Mouse (Mus musculus) monocyte, adult 5-6 weeks (primary cell): ENCODE data around the gene Kri1. TPM values are rescaled to one million over a fixed set of nuclear protein-coding genes. Genes with fewer than 3 reads are reported as not detected.

Experiments used
- ATAC-seq: fragments of 153-309, 156-312 bp; replicated peaks from 2 replicates; pipeline ENCODE4 v1.8.0; 2017; ENCODE audit warnings: mild to moderate bottlenecking; ENCODE audit not compliant: low TSS enrichment, insufficient number of reproducible peaks, severe bottlenecking, poor library complexity, low FRiP score
- total RNA-seq: library from RNA; stranded (forward); fragments of 200-1000, 200-491, 200-594 nt; gene quantifications from 3 replicates; pipeline ENCODE4 v1.2.3, GENCODE M21; 2017

Kri1 gene
- total RNA-seq, 1 experiment from 2014 or later, result 120 TPM

DNA sequence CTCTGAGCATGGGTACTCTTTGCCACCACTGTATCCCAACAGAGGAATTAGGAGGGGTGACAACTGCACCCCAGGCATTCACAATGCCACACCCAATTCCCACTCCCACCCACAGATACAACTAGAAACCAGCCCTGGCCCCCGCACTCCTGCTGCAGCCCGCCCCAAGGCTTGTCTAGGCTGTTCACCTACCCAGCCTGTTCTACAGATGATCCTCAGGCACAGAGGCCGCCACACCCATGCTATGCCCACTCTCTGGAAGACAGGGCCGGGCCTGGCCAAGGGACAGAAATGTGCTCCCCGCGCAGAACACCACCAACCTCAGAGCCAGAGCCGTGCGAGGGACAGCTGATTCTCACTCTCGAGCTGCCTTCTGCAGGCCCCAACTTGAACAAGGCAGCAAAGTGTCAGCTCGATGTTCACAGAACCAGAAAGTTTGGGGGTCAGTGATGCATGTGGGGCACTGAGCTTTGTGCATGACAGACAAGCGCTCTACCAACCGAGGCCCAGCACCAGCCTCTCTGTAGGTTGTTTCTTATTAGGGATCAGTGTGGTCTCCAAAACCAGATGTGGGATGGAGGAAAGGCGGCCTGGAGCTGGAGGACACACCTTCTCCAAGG, 36.5 kb downstream of the Kri1 start:
- no peak for ATAC-seq

- ATAC-seq, result no peak
Observed at GRCm38 (mm10) chr9:21250509-21250908, 37.3 kb downstream of the Kri1 start.

DNA sequence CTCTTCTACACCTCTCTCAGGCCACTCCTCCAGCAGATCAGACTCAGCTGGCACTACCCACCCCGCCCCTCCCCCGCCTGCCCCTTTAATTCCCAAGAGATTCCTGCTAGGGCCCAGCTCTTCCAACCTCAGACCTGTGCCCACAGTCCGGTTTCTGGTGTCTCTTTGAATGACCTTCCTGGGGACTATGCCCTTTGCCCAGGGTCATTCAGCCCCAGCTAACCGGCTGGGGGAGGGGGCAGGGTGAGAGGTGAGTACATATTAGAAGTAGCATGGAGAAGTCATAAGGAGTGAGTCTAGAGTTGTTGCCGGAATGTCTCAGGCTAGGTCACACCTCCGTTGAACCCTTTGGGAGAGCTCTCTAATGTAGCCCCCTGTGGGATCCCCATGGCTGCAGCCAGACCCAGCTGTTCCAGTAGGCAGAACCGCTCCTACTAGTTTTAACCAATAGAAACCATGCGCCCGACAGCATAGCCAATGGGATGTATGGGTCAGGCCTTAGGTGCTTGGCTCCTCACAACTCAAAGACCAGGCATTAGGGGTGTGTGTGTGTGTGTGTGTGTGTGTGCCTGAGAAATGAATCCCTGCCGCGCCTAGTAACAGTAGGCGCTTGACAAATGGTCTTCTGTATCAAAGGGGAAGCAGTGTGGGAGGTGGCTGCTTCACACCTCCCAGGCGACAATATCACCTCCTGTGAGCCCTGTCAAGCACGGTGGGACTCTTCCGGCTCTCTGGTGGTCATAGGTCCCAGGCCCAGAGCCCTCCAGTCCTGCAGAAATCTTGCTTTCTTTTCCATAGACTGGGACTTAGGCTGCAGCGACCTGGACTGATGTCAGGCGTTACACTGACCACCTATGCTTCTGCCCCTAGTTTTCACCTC, 37.9 kb downstream of the Kri1 start:
- ATAC-seq, result no peak; the same call in 1 of the 2 replicates

DNA sequence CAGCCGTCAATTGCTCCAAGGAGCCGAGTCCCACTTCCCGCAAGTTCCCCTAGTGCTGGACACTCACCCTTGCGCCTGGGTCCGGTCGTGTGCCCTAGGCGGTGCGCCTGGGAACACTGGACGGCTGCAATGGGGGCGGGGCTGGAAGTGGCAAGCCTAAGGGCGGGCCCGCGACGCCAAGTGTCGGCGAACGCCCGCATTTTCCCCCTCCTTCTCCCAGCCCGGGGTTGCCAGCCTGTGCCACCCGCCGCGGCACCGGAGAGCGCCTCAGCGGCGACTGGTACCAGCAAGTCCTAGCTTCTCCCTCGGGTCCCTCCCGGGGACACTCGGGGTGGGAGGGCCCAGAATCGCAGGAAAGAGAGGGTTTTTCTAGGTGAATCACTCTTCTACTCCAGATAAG, 39.4 kb downstream of the Kri1 start, which contains the start of gene S1pr5:
Gene S1pr5, minus strand, starts transcription at position 118 of the 400 bp plus-strand sequence.
- peak; percentile 58 for ATAC-seq

DNA sequence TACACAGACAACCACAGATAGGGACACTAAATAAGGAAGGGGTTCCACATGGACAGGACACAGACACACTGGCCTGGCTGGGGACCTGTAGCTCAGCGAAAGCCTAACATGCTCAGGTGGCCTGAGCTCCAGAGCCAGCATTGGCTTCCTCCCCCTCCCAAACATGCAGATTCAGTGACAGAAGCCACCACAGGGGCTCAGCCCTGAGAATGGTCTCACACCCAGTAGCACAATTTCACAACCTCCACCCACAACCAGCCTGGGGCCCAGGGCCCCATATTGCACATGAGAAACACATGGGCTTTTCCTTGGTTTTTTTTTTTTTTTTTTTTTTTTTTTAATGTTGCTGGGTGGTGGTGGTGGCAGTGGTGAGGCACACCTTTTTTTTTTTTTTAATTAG, 41.4 kb downstream of the Kri1 start:
- peak; percentile 78 for ATAC-seq

- no peak for ATAC-seq
Observed at GRCm38 (mm10) chr9:21245113-21245487, 42.7 kb downstream of the Kri1 start.

DNA sequence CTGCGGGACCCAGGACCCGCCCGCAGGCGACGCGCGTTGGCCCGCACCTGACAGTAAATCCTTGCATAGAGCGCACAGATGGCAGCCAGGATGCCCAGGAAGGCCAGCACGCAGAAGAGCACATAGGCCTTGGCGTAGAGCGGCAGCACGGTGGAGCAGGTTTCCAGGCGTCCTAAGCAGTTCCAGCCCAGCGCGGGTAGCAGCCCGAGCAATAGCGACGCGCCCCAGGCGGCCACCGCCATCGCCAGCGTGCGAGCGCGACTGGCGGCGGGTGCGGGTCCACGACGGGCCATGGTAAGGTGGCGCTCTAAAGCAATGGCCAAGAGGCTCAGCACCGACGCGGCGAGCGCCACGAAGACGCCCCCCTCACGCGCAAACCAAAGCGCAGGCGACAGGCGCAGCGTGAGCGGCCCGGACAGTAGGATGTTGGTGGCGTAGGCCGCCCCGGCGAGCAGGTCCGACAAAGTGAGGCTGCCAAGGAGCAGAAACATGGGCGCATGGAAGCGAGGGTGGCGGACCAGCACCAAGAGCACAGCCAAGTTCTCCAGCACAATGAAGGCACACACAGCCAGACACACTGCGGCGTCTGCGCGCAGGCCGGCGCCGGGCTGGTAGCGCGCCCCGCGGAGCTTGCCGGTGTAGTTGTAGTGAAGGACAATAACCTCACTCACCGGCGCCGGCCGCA, 43.2 kb downstream of the Kri1 start:
- no peak for ATAC-seq

GRCm38 (mm10) chr9:21243826-21244427, 43.8 kb downstream of the Kri1 start:
- ATAC-seq, result no peak

DNA sequence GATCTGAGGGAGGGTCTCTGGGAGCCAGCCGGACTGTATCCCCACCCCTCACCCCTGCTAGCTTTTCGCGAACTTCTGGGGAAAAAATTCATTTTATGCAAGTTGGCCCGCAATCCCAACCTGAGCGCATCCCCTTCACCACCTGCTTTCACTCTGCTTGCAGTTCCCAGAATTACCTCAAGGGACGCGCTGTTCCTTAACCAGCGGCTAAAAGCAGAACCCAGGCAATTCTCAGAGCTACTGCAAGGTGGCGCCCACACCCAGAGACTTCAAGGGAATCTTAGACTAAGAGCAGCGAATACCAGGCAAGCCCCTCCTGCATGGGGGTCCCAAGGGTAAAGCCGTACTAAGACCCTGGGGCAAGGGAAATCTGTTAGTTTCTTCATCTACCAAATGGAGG, 46.4 kb downstream of the Kri1 start:
- ATAC-seq, result peak; percentile 70

GRCm38 (mm10) chr9:21239465-21239848, 48.3 kb downstream of the Kri1 start:
- ATAC-seq, result no peak

DNA sequence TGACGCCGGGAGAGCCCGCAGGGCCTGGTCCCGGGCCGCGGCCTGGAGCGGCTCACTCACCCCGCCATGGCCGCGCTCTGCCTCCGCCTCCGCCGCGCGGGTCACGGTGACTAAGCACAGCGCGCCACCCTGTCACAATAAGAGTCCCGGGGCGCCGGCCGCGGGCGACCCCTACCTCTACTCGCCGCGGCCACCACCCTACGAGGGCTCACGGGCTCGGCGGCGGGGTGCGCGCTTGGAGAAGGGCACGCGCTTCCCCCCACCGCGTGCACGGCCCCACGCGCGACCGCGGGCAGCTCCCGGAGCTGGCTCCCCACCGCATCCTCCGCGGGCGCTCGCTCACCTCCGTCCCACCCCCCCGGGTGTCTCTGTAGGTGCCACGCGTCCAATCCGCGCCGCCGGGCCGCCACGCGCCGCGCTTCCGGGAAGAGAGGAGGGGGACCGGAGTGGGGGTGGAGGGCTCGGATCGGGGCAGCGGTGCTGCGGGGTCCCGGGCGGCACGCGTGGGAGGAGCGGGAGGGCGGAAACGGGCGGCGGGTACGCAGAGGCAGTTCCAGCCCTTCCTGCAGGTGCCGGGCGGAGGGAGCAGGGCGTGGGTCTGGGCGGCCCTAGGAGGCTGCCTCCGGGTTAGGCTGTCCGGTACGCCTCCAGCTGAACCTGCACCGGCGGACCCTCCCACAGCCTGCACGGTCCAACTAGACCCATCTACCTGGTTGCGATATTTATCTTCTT, 48.9 kb downstream of the Kri1 start, which contains the start of gene Keap1:
Gene Keap1, minus strand, starts transcription at position 629 of the 732 bp plus-strand sequence.
- ATAC-seq, result 0 out of 2 replicates have a peak, but pooled peaks have one; percentile 25

DNA sequence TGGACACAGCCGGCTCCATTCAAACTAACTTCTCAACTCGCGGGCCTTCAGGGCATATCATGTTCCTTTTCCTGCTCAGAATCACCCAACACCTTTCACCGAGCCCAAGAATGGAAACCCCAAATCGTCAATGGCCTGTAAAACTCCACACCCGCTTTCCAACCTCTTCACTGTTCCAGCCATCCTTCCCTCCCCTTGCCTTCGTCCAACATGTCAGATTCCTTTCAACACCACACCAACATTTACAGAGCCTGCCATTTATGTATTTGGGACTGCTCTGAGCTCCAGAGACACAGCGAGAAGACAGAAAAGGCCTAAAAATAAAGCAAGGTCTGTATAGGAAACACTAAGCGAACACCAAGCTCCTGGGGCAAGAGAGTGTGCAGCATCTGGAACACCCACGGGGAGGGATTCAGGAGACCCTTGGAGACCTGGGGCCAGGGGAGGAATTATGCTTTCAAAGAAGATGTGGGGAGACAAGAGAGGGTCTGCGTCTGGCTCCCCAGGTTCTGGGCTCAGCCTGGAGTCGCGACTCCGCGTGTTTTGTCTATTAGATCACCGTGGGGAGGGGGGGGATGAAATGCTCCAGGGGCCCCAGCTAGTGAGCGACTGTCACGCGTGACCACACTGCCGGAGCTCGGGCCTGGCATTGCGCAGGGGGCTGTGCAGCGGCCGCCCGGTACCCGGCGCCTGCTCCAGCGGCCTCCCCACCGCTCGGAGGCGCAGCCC, 49.6 kb downstream of the Kri1 start:
- ATAC-seq, result no peak

DNA sequence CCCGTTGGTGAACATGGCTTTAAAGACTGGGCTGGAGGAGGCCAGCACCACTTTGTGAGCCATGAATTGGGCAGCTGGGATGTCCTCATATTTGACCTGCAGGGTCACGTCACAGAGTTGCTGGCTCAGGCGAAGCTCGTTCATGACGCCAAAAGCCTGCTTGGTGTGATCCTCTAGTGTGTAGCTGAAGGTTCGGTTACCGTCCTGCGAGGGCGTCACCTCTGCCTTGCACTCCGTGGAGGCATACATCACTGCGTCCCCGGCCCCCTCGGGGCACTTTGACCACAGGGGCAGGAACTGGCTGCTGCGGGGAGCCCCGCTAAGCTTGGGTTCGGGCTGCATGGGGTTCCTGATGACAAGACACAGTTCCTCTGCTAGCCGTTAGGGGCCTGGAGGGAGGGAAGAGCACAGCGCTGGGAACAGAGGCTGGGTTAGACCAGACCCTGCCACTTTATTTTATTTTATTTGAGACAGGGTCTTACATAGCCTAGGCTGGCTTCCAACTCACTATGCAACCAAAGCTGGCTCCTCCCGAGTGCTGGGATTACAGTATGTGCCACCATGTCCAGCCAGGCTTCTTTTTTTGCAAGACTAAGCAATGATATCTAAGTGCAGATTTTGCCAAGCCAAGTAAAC, 50.3 kb downstream of the Kri1 start:
- no peak; the same call in 1 of the 2 replicates for ATAC-seq

- ATAC-seq, result no peak
Observed at GRCm38 (mm10) chr9:21236991-21237367, 50.8 kb downstream of the Kri1 start.

GRCm38 (mm10) chr9:21235341-21235740, 52.4 kb downstream of the Kri1 start:
- peak; percentile 43; the same call in 1 of the 2 replicates for ATAC-seq

GRCm38 (mm10) chr9:21233805-21234204, 54.0 kb downstream of the Kri1 start:
- no peak for ATAC-seq

- no peak for ATAC-seq
Observed at GRCm38 (mm10) chr9:21233366-21233765, 54.4 kb downstream of the Kri1 start.
